Mouse (Mus musculus): ENCODE data around the gene 2510039O18Rik. TPM values are rescaled to one million over a fixed set of nuclear protein-coding genes. Genes with fewer than 3 reads are reported as not detected.

Gene 2510039O18Rik
- polyA plus RNA-seq, 1 experiment from 2014 or later: 17.0 TPM

Other genes with a start within 250 kb of the 2510039O18Rik start
- gene Zfp534, start 238.3 kb upstream of the 2510039O18Rik start, polyA plus RNA-seq (2015; fragmentation: Nextera tagmentation; extraction: Ambion mirVana): not detected in 2 replicates
- 8.3 and 9.1 TPM in 2 replicates for gene Zfp984, start 131.1 kb upstream of the 2510039O18Rik start, polyA plus RNA-seq (2015; fragmentation: Nextera tagmentation; extraction: Ambion mirVana)
- 4.8 and 5.6 TPM in 2 replicates for gene Zfp933, start 92.5 kb upstream of the 2510039O18Rik start, polyA plus RNA-seq (2015; fragmentation: Nextera tagmentation; extraction: Ambion mirVana)
- 45.2 and 51.3 TPM in 2 replicates for gene Miip, start 72.1 kb upstream of the 2510039O18Rik start, polyA plus RNA-seq (2015; fragmentation: Nextera tagmentation; extraction: Ambion mirVana)
- gene Fv1, start 71.9 kb upstream of the 2510039O18Rik start, polyA plus RNA-seq (2015; fragmentation: Nextera tagmentation; extraction: Ambion mirVana): 12.8 and 12.9 TPM in 2 replicates
- gene Mfn2, start 36.2 kb upstream of the 2510039O18Rik start, polyA plus RNA-seq (2015; fragmentation: Nextera tagmentation; extraction: Ambion mirVana): 36.9 and 39.0 TPM in 2 replicates
- gene Plod1, start 4.1 kb upstream of the 2510039O18Rik start, polyA plus RNA-seq (2015; fragmentation: Nextera tagmentation; extraction: Ambion mirVana): 47.2 and 56.0 TPM in 2 replicates
- gene Nppb, start 44.9 kb downstream of the 2510039O18Rik start, polyA plus RNA-seq (2015; fragmentation: Nextera tagmentation; extraction: Ambion mirVana): not detected in 2 replicates
- 0.31 TPM in 1 of 2 replicates, not detected in the other for gene Nppa, start 59.8 kb downstream of the 2510039O18Rik start, polyA plus RNA-seq (2015; fragmentation: Nextera tagmentation; extraction: Ambion mirVana)
- 6.4 and 6.6 TPM in 2 replicates for gene Clcn6, start 97.9 kb downstream of the 2510039O18Rik start, polyA plus RNA-seq (2015; fragmentation: Nextera tagmentation; extraction: Ambion mirVana)
- gene Mthfr, start 98.2 kb downstream of the 2510039O18Rik start, polyA plus RNA-seq (2015; fragmentation: Nextera tagmentation; extraction: Ambion mirVana): 23.6 and 24.1 TPM in 2 replicates
- 20.6 and 24.4 TPM in 2 replicates for gene Agtrap, start 147.1 kb downstream of the 2510039O18Rik start, polyA plus RNA-seq (2015; fragmentation: Nextera tagmentation; extraction: Ambion mirVana)
- 65.5 and 69.8 TPM in 2 replicates for gene Mad2l2, start 189.5 kb downstream of the 2510039O18Rik start, polyA plus RNA-seq (2015; fragmentation: Nextera tagmentation; extraction: Ambion mirVana)
- gene Draxin, start 189.8 kb downstream of the 2510039O18Rik start, polyA plus RNA-seq (2015; fragmentation: Nextera tagmentation; extraction: Ambion mirVana): 0.46 and 0.62 TPM in 2 replicates
- 15.5 and 19.9 TPM in 2 replicates for gene Fbxo6, start 211.2 kb downstream of the 2510039O18Rik start, polyA plus RNA-seq (2015; fragmentation: Nextera tagmentation; extraction: Ambion mirVana)
- gene Fbxo44, start 219.6 kb downstream of the 2510039O18Rik start, polyA plus RNA-seq (2015; fragmentation: Nextera tagmentation; extraction: Ambion mirVana): 11.8 and 13.6 TPM in 2 replicates
- gene Fbxo2, start 219.7 kb downstream of the 2510039O18Rik start, polyA plus RNA-seq (2015; fragmentation: Nextera tagmentation; extraction: Ambion mirVana): 1.7 and 2.1 TPM in 2 replicates